Mouse (Mus musculus) layer of hippocampus, adult 9-11 months (tissue): ENCODE data around the gene Mbd6.
A peak's percentile ranks its signal among the peaks of the same experiment; 100 is the strongest.
"Not testable (repeated sequence)": the region's sequence is repeated elsewhere in the genome, so short reads cannot be mapped to it uniquely, and the experiment has no call there.

Experiments used
- DNase-seq: peaks from one replicate; pipeline ENCODE4 v3.0.0; 2022

Mbd6 gene

GRCm38 (mm10) chr10:127312858-127313257 lies 24.0 kb upstream of the Mbd6 start:
- no peak for DNase-seq

GRCm38 (mm10) chr10:127312356-127312676 lies 23.5 kb upstream of the Mbd6 start:
- DNase-seq: peak; percentile 83

GRCm38 (mm10) chr10:127311476-127312355 lies 22.9 kb upstream of the Mbd6 start, which contains the start of gene Mars:
Gene Mars (minus strand): TSS chr10:127311786.
- DNase-seq: peak; percentile 97

- DNase-seq: no peak
Observed at GRCm38 (mm10) chr10:127310523-127311475, 22.0 kb upstream of the Mbd6 start.

- DNase-seq: not testable (repeated sequence)
Observed at GRCm38 (mm10) chr10:127309167-127309566, 20.3 kb upstream of the Mbd6 start.

GRCm38 (mm10) chr10:127303136-127303535 lies 14.3 kb upstream of the Mbd6 start:
- DNase-seq: no peak

GRCm38 (mm10) chr10:127300361-127300760 lies 11.5 kb upstream of the Mbd6 start:
- DNase-seq: no peak

GRCm38 (mm10) chr10:127297015-127297871 lies 8.4 kb upstream of the Mbd6 start:
- no peak for DNase-seq

GRCm38 (mm10) chr10:127295986-127296794 lies 7.4 kb upstream of the Mbd6 start:
- no peak for DNase-seq

- DNase-seq: no peak
Observed at GRCm38 (mm10) chr10:127294895-127295510, 6.2 kb upstream of the Mbd6 start.

- no peak for DNase-seq
Observed at GRCm38 (mm10) chr10:127293590-127294113, 4.8 kb upstream of the Mbd6 start.

GRCm38 (mm10) chr10:127292987-127293538 lies 4.2 kb upstream of the Mbd6 start:
- DNase-seq: no peak

GRCm38 (mm10) chr10:127291881-127292638 lies 3.2 kb upstream of the Mbd6 start:
- no peak for DNase-seq

GRCm38 (mm10) chr10:127290930-127291880 lies 2.4 kb upstream of the Mbd6 start:
- DNase-seq: no peak

GRCm38 (mm10) chr10:127290307-127290929 lies 1.6 kb upstream of the Mbd6 start:
- DNase-seq: peak; percentile 100

- DNase-seq: peak; percentile 55
Observed at GRCm38 (mm10) chr10:127289573-127290191, 864 bp upstream of the Mbd6 start.

- peak; percentile 56 for DNase-seq
Observed at GRCm38 (mm10) chr10:127288328-127288799, 454 bp downstream of the Mbd6 start.

- no peak for DNase-seq
Observed at GRCm38 (mm10) chr10:127287936-127288293, 903 bp downstream of the Mbd6 start.
